Mouse (Mus musculus) CD4-positive, CD25-positive, alpha-beta regulatory T cell, adult 4 months (primary cell): Measurements from ENCODE around the gene Habp4. TPM values are rescaled to one million over a fixed set of nuclear protein-coding genes. Genes with fewer than 3 reads are reported as not detected.

Experiments
- ATAC-seq: one replicate; pipeline ENCODE4 v1.8.0; 2017
- polyA plus RNA-seq, 2 experiments: library from polyadenylated mRNA; unstranded; fragments of 100-300 nt; shearing (Covaris generic); gene quantifications; one replicate each; pipeline ENCODE4 v1.2.1; 2017

The Habp4 gene
- 1 to 10 TPM; 2.8 to 4.0 TPM for polyA plus RNA-seq

- peak; percentile 98 for ATAC-seq
These were observed at the start of gene Habp4 for GRCm38 (mm10) chr13:64161548-64161915. Gene Habp4 (plus strand): TSS chr13:64161824.

DNA sequence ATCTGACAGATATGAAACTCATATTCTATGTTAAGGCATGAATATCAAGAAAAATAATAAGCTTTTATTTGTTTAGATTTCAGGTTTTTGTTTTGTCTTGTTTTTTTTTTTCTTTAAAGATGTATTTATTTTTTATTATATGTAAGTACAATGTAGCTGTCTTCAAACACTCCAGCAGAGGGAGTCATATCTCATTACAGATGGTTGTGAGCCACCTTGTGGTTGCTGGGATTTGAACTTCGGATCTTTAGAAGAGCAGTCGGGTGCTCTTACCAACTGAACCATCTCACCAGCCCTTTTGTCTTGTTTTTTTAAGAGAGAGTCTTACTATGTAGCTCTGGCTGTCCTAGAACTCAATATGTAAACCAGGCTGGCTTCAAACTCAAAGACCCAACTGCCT, 44.2 kb upstream of the Habp4 start:
- no peak for ATAC-seq

- no peak for ATAC-seq
These were observed 40.9 kb upstream of the Habp4 start for GRCm38 (mm10) chr13:64120760-64121159.

DNA sequence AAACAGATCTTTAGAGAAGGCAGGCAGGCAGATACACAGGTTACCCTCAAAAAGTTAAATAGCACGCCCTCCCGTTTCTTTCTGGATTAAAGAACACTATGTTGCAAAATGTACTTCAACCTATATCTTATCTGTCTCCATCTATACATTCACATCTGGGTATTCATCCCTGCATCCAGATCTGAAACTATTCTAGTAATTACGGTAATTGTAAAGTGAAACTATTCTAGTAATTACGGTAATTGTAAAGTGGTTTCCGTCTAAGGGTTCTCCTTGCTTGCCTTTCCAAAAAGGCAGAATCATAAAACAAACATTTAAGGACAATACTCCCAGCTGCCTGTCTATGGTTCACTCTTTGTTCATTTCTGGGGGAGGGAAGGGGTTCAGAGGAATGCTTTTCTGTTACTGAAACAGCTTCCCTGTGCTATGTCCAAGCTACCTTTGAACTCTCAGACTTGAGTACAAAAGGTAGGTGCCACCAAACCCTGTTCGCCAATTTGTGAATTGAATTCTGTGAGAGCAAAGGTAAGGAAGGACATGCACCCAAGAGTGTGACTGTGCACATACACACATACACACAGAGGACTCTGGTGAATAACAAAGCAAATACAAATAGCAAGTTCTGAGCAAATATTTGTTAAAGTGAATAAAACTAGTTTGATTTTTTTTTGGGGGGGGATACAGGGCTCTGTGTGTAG, 38.0 kb upstream of the Habp4 start:
- ATAC-seq: no peak

- no peak for ATAC-seq
These were observed 36.7 kb upstream of the Habp4 start for GRCm38 (mm10) chr13:64124886-64125285.

GRCm38 (mm10) chr13:64126316-64126715, 35.3 kb upstream of the Habp4 start:
- ATAC-seq: no peak

GRCm38 (mm10) chr13:64128858-64129615, 32.6 kb upstream of the Habp4 start, which contains the start of gene Slc35d2:
Gene Slc35d2 (minus strand): TSS chr13:64129368.
- peak; percentile 87 for ATAC-seq

DNA sequence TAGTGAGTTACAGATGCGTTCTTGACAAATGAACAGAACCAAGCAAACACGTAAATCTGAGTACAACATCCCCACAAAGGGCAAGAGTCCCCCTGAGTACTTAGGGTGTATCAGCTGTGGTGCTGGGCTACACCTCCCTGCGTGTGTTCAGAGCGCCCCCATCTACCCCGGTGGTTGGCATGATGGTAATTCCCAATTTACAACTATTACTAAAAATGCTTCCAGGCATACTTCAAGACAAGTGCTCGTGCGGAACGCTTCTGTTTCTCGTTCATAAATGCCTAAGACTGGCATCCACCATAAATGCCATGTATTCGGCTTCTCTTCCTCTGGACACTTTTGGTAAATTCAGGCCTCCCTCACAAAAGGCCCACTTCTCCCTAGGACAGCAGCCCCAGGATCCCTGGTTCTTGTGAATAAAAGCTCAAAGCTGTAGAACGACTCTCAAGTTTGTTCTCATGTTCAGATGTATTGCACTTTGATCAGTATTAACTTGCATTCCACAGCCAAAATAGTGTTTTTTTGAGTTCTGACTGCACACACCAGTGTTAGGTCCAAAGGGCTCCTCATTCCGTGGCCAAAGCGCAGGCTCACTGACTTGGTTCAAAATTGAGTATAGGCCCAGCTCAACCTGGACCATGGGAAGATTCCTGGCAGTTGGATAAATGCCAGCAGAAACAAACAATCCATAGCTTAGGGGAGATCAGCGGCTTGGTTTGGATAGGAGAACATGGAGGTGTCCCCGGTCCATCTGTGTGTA, 31.8 kb upstream of the Habp4 start:
- peak; percentile 64 for ATAC-seq

- no peak for ATAC-seq
These were observed 11.5 kb upstream of the Habp4 start for GRCm38 (mm10) chr13:64150121-64150520.

- ATAC-seq: peak; percentile 17
These were observed 9.4 kb upstream of the Habp4 start for GRCm38 (mm10) chr13:64152241-64152669.

DNA sequence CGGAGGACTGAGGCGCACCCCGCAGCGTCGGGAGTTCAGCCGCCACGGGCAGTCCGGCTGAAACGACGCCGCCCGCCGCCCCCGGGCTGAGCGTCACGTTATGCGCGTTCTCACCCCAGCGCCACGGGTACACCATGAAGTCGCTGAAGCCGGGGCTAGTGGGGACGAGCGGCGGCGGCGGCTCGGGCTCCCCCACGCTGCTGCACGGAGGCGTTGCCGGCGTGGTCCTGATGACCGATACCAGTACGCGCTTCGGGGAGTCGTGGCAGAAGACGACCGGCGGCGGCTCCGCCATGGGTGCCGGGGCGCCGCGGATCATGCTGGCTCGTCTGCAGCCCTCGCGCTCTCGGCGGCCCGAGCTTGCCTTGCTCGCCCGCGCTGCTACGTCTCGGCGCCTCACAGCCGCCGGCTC, 8.9 kb upstream of the Habp4 start:
- ATAC-seq: peak; percentile 2

GRCm38 (mm10) chr13:64153083-64153682, 8.4 kb upstream of the Habp4 start, which contains the start of gene Zfp367:
Gene Zfp367 (minus strand): TSS chr13:64153202.
- ATAC-seq: peak; percentile 86

GRCm38 (mm10) chr13:64153751-64154267, 7.8 kb upstream of the Habp4 start:
- ATAC-seq: no peak

DNA sequence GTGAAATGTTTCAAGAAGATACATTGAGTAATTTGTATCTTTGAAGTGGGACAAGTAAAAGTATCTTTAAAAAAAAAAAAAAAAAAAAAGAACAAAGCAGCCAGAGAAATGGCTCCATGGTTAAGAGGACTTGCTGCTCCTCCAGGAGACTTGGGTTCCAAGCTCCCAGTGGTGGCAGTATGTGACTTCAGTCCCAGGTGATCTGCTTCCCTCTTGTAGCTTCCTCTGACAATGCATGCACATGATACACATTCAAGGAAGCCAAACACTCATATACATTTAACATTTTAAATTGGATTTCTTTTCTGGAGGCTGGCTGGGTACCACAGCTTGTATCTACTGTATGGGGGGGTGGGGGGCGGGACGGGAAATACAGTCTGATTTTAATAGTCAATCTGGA, 7.0 kb upstream of the Habp4 start:
- no peak for ATAC-seq

DNA sequence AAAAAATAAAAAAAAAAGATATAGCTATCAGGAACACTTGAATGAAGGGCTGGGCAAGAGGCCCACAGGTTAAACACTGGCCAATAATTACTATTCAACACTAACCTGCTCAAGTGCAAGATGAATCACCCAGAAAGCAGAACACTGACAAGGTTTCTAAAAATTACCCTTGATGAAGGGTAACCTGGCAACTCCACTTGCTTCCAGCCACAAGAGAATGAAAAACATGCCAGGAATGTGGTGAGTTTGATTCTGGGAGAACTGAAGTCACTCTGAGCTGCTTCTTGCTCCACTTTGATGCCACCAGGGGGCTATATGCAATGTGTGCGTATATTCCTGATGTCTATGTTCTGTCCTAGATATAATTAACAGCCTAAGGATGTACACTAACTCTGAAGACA, 6.5 kb upstream of the Habp4 start:
- ATAC-seq: no peak

- ATAC-seq: no peak
These were observed 4.7 kb upstream of the Habp4 start for GRCm38 (mm10) chr13:64156966-64157365.

GRCm38 (mm10) chr13:64161916-64162611, 440 bp downstream of the Habp4 start:
- ATAC-seq: peak; percentile 9

- ATAC-seq: no peak
These were observed 1.0 kb downstream of the Habp4 start for GRCm38 (mm10) chr13:64162626-64163025.

- ATAC-seq: no peak
These were observed 1.6 kb downstream of the Habp4 start for GRCm38 (mm10) chr13:64163147-64163715.

GRCm38 (mm10) chr13:64169746-64170145, 8.1 kb downstream of the Habp4 start:
- ATAC-seq: no peak

DNA sequence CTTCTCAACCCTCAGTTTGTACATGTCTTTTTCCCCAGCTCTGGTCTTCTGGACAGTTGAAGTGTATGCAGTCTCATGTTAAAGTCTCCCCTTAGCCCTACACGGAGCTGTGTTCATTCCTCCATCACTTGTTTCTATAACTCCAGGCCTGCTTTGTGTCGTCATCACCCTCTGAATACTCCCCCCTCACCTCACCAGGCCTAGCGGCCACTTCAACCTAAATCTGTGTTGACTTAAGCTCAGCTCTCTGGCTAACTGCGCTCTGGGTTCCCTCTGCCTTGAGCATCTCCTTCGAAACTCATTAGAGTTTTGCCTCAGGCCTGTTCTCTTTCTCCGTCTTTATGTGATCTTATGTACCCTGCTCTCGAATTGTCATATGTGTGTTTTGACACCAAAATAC, 16.4 kb downstream of the Habp4 start:
- no peak for ATAC-seq
